Mouse (Mus musculus) left cerebral cortex, postnatal 10 days (tissue): Measurements from ENCODE around the gene Ankrd44. TPM values are rescaled to one million over a fixed set of nuclear protein-coding genes. Genes with fewer than 3 reads are reported as not detected.

Experiments
- DNase-seq, 2 experiments: peaks; one replicate each; pipeline ENCODE4 v3.0.0; 2021 to 2022; ENCODE audit warnings: low spot score in 2 of 2, mixed read lengths in 1 of 2; ENCODE audit errors: extremely low spot score in 1 of 2
- intact Hi-C: fragments of 180-260 bp; cut with DNase I; formaldehyde crosslinking; loops from one replicate; pipeline ENCODE4 v1.15.1; 2025
- total RNA-seq, 2 experiments: library from RNA; stranded (reverse); gene quantifications; 2 replicates each; pipeline ENCODE4 v1.2.3; 2021

Gene Ankrd44
- total RNA-seq, 2 experiments from 2014 or later: 35.2 to 37.8 TPM

- intact Hi-C loops: loop anchor here (2.0 to 10.0 kb wide), 3 partner anchors 94 to 168 kb away; partner anchors contain the start of gene Ankrd44
- peak in 1 of 2 experiments; percentile 62 for DNase-seq
Observed at GRCm38 (mm10) chr1:54832765-54833164, 93.4 kb downstream of the Ankrd44 start.

GRCm38 (mm10) chr1:54830223-54830622, 96.0 kb downstream of the Ankrd44 start:
- peak in 1 of 2 experiments; percentile 40 for DNase-seq
- intact Hi-C loops: loop anchor here (5.0 to 10.0 kb wide), 2 partner anchors 147 to 165 kb away; no protein-coding TSS in a partner anchor

GRCm38 (mm10) chr1:54829681-54830213, 96.4 kb downstream of the Ankrd44 start:
- DNase-seq: no peak
- intact Hi-C loops: loop anchor here (5.0 to 10.0 kb wide), 2 partner anchors 148 to 165 kb away; no protein-coding TSS in a partner anchor

GRCm38 (mm10) chr1:54827827-54828226, 98.4 kb downstream of the Ankrd44 start:
- intact Hi-C loops: no loop called here
- no peak for DNase-seq

- intact Hi-C loops: no loop called here
- no peak for DNase-seq
Observed at GRCm38 (mm10) chr1:54827351-54827750, 98.8 kb downstream of the Ankrd44 start.

- intact Hi-C loops: no loop called here
- DNase-seq: peak in 1 of 2 experiments; percentile 82
Observed at GRCm38 (mm10) chr1:54826426-54826986, 99.7 kb downstream of the Ankrd44 start.

DNA sequence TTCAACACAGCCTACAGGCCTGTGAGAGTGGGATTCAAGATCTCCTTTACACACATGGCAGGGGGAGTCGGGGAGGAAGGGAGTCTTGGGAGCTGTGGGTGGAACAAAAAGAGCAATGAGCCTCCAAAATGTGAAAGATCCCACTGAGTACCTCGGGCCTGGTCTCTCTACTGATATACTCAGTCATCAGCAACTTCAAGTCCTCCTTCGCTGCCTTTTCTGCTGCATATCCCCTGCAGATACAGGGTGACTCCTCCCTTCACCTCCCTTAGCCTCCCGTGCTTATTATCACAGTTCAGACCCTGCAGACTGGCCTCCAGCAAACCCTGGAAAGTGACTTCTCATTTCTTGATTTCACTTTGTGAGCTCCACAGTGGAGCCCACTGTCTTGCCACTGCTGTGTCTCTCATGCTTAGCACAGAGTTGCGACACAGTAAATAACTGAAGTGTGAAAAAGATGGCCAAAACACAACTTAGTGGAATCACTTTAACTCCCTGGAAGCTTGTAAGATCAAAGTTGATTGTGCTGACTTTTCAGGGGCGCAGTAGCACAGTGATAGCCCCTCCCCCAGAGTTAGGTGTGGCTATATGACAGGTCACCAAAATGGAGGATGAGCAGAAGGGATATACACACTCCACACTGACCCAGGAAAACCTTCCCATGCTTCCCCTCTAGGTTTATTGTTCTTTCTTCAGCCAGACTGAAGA, 100.3 kb downstream of the Ankrd44 start:
- no peak for DNase-seq
- intact Hi-C loops: no loop called here

DNA sequence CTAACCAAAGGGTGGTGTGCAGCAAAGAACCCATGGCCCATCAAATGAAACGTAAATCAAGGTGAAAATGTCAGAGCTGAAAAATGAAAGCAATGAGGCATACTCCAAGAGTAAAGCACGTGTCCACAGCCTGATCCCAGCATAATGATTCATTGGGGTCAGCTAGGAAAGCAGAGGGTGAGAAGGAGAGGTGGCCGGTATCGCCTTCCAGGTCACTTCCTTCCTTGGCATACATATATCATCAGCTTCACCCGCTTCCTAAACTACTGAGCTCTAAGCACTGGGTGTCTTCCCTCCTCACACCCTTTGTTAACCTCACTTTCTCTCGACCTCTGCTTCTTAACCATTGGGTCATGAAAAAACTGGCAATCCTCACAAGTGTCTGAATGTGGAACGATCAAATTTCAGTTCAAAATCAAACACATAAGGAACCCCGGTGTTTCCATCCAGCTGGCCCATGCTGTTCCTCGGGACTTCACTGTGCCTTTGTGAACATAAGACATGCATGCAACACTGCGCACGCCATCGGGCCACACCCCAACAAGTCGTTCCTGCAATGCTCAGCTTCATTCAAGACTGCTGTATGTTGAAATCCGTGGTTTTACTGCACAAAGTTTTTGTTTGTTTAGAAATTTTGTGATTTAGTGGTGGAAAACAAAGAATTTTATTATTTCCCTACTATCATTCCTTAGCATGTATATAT, 101.9 kb downstream of the Ankrd44 start:
- no peak for DNase-seq
- intact Hi-C loops: no loop called here

GRCm38 (mm10) chr1:54821797-54822196, 104.4 kb downstream of the Ankrd44 start:
- intact Hi-C loops: no loop called here

DNA sequence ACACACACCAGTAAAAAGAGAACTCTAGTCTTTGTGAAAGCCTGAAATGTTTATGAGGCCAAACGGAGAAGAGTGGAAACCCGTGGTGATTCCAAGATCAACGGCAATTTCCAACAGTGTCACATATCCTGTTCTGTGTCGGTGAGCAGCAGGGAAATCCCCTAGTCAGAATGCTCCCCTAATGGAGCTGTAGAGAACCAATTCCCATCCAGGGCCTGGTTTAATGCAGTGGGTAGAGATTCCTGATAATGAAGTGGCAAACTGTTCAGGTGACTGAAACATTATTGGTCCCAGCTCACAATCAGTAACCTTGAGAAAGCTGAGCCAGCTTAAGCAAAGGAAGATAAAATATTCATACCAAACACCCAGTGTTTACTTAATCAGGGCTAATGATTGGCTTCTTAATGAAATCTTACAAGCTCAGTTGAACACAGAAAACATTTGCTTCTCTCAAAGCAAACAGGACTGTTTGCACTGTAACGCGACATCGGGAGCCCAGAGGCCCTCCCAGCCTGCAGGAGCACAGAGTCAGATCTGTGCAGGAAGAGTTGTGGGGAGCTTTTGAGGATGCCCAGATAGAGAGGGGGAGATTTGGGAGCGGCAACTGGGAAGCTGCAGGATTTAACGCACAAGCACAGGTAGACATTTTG, 110.9 kb downstream of the Ankrd44 start:
- no peak for DNase-seq
- intact Hi-C loops: no loop called here

More at GRCm38 (mm10) chr1:54821797-54822196, 104.4 kb downstream of the Ankrd44 start:
- no peak for DNase-seq

GRCm38 (mm10) chr1:54809811-54810549, 116.2 kb downstream of the Ankrd44 start:
- intact Hi-C loops: no loop called here
- no peak for DNase-seq

DNA sequence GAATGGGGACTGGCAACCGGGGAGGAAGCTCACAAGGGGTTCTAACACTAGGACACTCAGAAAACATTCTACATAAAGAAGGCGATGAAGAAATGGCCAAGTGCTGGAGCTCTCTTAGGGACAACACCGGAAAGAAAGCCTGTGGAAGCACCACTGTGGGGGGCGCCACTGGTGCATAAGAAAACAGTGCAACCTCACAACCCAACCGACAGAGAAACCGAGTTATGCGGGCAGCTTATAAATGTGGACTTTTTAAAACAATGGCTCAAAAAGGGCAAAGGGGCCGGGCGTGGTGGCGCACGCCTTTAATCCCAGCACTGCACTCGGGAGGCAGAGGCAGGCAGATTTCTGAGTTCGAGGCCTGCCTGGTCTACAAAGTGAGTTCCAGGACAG, 117.1 kb downstream of the Ankrd44 start:
- no peak for DNase-seq
- intact Hi-C loops: no loop called here

- intact Hi-C loops: no loop called here
- no peak for DNase-seq
Observed at GRCm38 (mm10) chr1:54808401-54809097, 117.6 kb downstream of the Ankrd44 start.

- intact Hi-C loops: no loop called here
- DNase-seq: no peak
Observed at GRCm38 (mm10) chr1:54807832-54808231, 118.4 kb downstream of the Ankrd44 start.

GRCm38 (mm10) chr1:54806116-54806850, 119.9 kb downstream of the Ankrd44 start:
- DNase-seq: no peak
- intact Hi-C loops: no loop called here

GRCm38 (mm10) chr1:54804406-54804805, 121.8 kb downstream of the Ankrd44 start:
- intact Hi-C loops: no loop called here

DNA sequence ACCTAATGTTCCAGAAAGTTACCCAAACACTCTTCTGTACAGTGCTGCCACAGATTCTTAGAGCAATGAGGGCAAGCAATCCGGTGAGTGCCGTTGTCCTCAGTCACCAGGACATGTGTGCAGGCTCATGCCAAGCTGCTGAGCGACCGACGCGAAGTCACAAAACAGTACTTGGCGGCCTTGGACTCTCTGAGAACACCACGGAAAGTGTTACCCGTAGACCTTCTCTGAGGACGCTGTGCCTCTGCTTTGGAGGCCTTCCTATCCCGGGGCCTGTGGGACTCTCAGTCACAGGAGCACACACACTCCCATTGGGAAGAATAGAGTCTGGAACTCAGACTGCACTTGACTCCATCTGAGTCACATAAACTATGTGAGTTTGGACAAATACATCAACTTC, 123.5 kb downstream of the Ankrd44 start:
- intact Hi-C loops: no loop called here
- no peak for DNase-seq

More at GRCm38 (mm10) chr1:54804406-54804805, 121.8 kb downstream of the Ankrd44 start:
- DNase-seq: no peak
